Mouse (Mus musculus): ENCODE results near the gene Tada2b. TPM values are rescaled to one million over a fixed set of nuclear protein-coding genes. Genes with fewer than 3 reads are reported as not detected.

The Tada2b gene
- polyA plus RNA-seq, 1 experiment from 2014 or later, result 3.7 TPM

- H3K9me3 ChIP-seq (ENCODE audit: control insufficient read depth, low read length), result no peaks in the 10 kb centered on the region
- WGBS, result 78% methylated on average over 5 of the region's 5 CpGs
- H3K27ac ChIP-seq (ENCODE audit: low read depth, low read length), result no peak overlapping the region
- ATAC-seq (ENCODE audit: low FRiP score) (peak; percentile 59; the same call in 1 of the 2 replicates), DNase-seq (ENCODE audit: low spot score, missing footprints) (peak; percentile 95)
- peaks cover 2% of the 10 kb centered on the region; the same call in 1 of the 2 replicates for H3K4me1 ChIP-seq (ENCODE audit: control insufficient read depth, insufficient read depth, low read length)
- H3K4me2 ChIP-seq, result no peak overlapping the region
- peaks cover 12% of the 10 kb centered on the region; the same call in 1 of the 2 replicates for H3K36me3 ChIP-seq (ENCODE audit: control insufficient read depth, insufficient read depth, low read length)
- H3K4me3 ChIP-seq (ENCODE audit: low read depth, low read length), result no peak overlapping the region
- no peaks in the 10 kb centered on the region for H3K27me3 ChIP-seq (ENCODE audit: control insufficient read depth, insufficient read depth, low read length)
- H3K9ac ChIP-seq (ENCODE audit: low read length), result no peak overlapping the region
These were observed 9.8 kb downstream of the Tada2b start for GRCm38 (mm10) chr5:36474283-36474682.

GRCm38 (mm10) chr5:36472876-36473655, 11.0 kb downstream of the Tada2b start:
- Histone ChIP-seq H3K4me3 (ENCODE audit: low read depth, low read length) (no peak overlapping the region), H3K9me3 (ENCODE audit: control insufficient read depth, low read length) (no peaks in the 10 kb centered on the region), H3K4me1 (ENCODE audit: control insufficient read depth, insufficient read depth, low read length) (no peaks in the 10 kb centered on the region), H3K27me3 (ENCODE audit: control insufficient read depth, insufficient read depth, low read length) (no peaks in the 10 kb centered on the region), H3K9ac (ENCODE audit: low read length) (no peak overlapping the region), H3K4me2 (no peak overlapping the region), H3K27ac (ENCODE audit: low read depth, low read length) (no peak overlapping the region), H3K36me3 (ENCODE audit: control insufficient read depth, insufficient read depth, low read length) (peaks cover 12% of the 10 kb centered on the region; the same call in 1 of the 2 replicates)
- 88% methylated on average over 4 of the region's 4 CpGs for WGBS
- no peak for ATAC-seq (ENCODE audit: low FRiP score)
- no peak for DNase-seq (ENCODE audit: low spot score, missing footprints)

- no peak for ATAC-seq (ENCODE audit: low FRiP score)
- no peak overlapping the region for H3K4me3 ChIP-seq (ENCODE audit: low read depth, low read length)
- H3K36me3 ChIP-seq (ENCODE audit: control insufficient read depth, insufficient read depth, low read length), result peaks cover 12% of the 10 kb centered on the region; the same call in 1 of the 2 replicates
- no peaks in the 10 kb centered on the region for H3K27me3 ChIP-seq (ENCODE audit: control insufficient read depth, insufficient read depth, low read length)
- H3K9ac ChIP-seq (ENCODE audit: low read length), result no peak overlapping the region
- no peaks in the 10 kb centered on the region; the same call in 1 of the 2 replicates for H3K4me1 ChIP-seq (ENCODE audit: control insufficient read depth, insufficient read depth, low read length)
- 93% methylated on average over 8 of the region's 8 CpGs for WGBS
- DNase-seq (ENCODE audit: low spot score, missing footprints), result no peak
- no peak overlapping the region for H3K27ac ChIP-seq (ENCODE audit: low read depth, low read length)
- H3K4me2 ChIP-seq, result no peak overlapping the region
- no peaks in the 10 kb centered on the region for H3K9me3 ChIP-seq (ENCODE audit: control insufficient read depth, low read length)
These were observed 12.9 kb downstream of the Tada2b start for GRCm38 (mm10) chr5:36471206-36471605.

GRCm38 (mm10) chr5:36465889-36466288, 18.2 kb downstream of the Tada2b start:
- peak overlapping the region; percentile 80 for H3K9ac ChIP-seq (ENCODE audit: low read length)
- no peak overlapping the region for H3K27ac ChIP-seq (ENCODE audit: low read depth, low read length)
- H3K36me3 ChIP-seq (ENCODE audit: control insufficient read depth, insufficient read depth, low read length), result peaks cover 3% of the 10 kb centered on the region; the same call in 1 of the 2 replicates
- no peak for DNase-seq (ENCODE audit: low spot score, missing footprints)
- no peaks in the 10 kb centered on the region for H3K27me3 ChIP-seq (ENCODE audit: control insufficient read depth, insufficient read depth, low read length)
- H3K4me3 ChIP-seq (ENCODE audit: low read depth, low read length), result peak overlapping the region; percentile 85
- WGBS, result 37% methylated on average over 8 of the region's 8 CpGs
- H3K9me3 ChIP-seq (ENCODE audit: control insufficient read depth, low read length), result no peaks in the 10 kb centered on the region
- ATAC-seq (ENCODE audit: low FRiP score), result no peak
- H3K4me1 ChIP-seq (ENCODE audit: control insufficient read depth, insufficient read depth, low read length), result peaks cover 21% of the 10 kb centered on the region
- peak overlapping the region; percentile 94 for H3K4me2 ChIP-seq

GRCm38 (mm10) chr5:36464709-36465661, 19.1 kb downstream of the Tada2b start, which contains the start of gene Grpel1:
Grpel1 (plus strand) TSS chr5:36464998.
- Histone ChIP-seq H3K27me3 (ENCODE audit: control insufficient read depth, insufficient read depth, low read length) (no peaks in the 10 kb centered on the region), H3K9ac (ENCODE audit: low read length) (peak within 1 kb of the TSS; percentile 80), H3K4me1 (ENCODE audit: control insufficient read depth, insufficient read depth, low read length) (peaks cover 21% of the 10 kb centered on the region), H3K4me2 (peak within 1 kb of the TSS; percentile 94), H3K9me3 (ENCODE audit: control insufficient read depth, low read length) (no peaks in the 10 kb centered on the region), H3K36me3 (ENCODE audit: control insufficient read depth, insufficient read depth, low read length) (peaks cover 3% of the 10 kb centered on the region; the same call in 1 of the 2 replicates), H3K27ac (ENCODE audit: low read depth, low read length) (no peak within 1 kb of the TSS), H3K4me3 (ENCODE audit: low read depth, low read length) (peak within 1 kb of the TSS; percentile 85)
- ATAC-seq (ENCODE audit: low FRiP score) (peak; percentile 94), DNase-seq (ENCODE audit: low spot score, missing footprints) (peak; percentile 100)
- under 1% methylated on average over 68 of the region's 68 CpGs for WGBS

GRCm38 (mm10) chr5:36463391-36463790, 20.7 kb downstream of the Tada2b start:
- no peaks in the 10 kb centered on the region for H3K36me3 ChIP-seq (ENCODE audit: control insufficient read depth, insufficient read depth, low read length)

GRCm38 (mm10) chr5:36462810-36463209, 21.3 kb downstream of the Tada2b start:
- DNase-seq (ENCODE audit: low spot score, missing footprints), result peak; percentile 98
- no peak overlapping the region for H3K4me2 ChIP-seq
- ATAC-seq (ENCODE audit: low FRiP score), result no peak
- no peaks in the 10 kb centered on the region for H3K9me3 ChIP-seq (ENCODE audit: control insufficient read depth, low read length)
- H3K27ac ChIP-seq (ENCODE audit: low read depth, low read length), result no peak overlapping the region
- no peak overlapping the region for H3K4me3 ChIP-seq (ENCODE audit: low read depth, low read length)
- H3K36me3 ChIP-seq (ENCODE audit: control insufficient read depth, insufficient read depth, low read length), result no peaks in the 10 kb centered on the region
- no peaks in the 10 kb centered on the region for H3K27me3 ChIP-seq (ENCODE audit: control insufficient read depth, insufficient read depth, low read length)
- H3K4me1 ChIP-seq (ENCODE audit: control insufficient read depth, insufficient read depth, low read length), result peaks cover 21% of the 10 kb centered on the region
- no peak overlapping the region for H3K9ac ChIP-seq (ENCODE audit: low read length)
- 26% methylated on average over 7 of the region's 7 CpGs for WGBS

More at GRCm38 (mm10) chr5:36463391-36463790, 20.7 kb downstream of the Tada2b start:
- Histone ChIP-seq H3K9me3 (ENCODE audit: control insufficient read depth, low read length) (no peaks in the 10 kb centered on the region), H3K9ac (ENCODE audit: low read length) (no peak overlapping the region), H3K4me2 (peak overlapping the region; percentile 51; the same call in 1 of the 2 replicates), H3K27me3 (ENCODE audit: control insufficient read depth, insufficient read depth, low read length) (no peaks in the 10 kb centered on the region), H3K4me1 (ENCODE audit: control insufficient read depth, insufficient read depth, low read length) (peaks cover 21% of the 10 kb centered on the region), H3K27ac (ENCODE audit: low read depth, low read length) (no peak overlapping the region), H3K4me3 (ENCODE audit: low read depth, low read length) (no peak overlapping the region)
- 17% methylated on average over 5 of the region's 5 CpGs for WGBS
- ATAC-seq (ENCODE audit: low FRiP score) (no peak), DNase-seq (ENCODE audit: low spot score, missing footprints) (no peak)

- no peak for ATAC-seq (ENCODE audit: low FRiP score)
- Histone ChIP-seq H3K4me2 (no peak overlapping the region), H3K27me3 (ENCODE audit: control insufficient read depth, insufficient read depth, low read length) (no peaks in the 10 kb centered on the region), H3K36me3 (ENCODE audit: control insufficient read depth, insufficient read depth, low read length) (no peaks in the 10 kb centered on the region), H3K27ac (ENCODE audit: low read depth, low read length) (no peak overlapping the region), H3K9me3 (ENCODE audit: control insufficient read depth, low read length) (no peaks in the 10 kb centered on the region), H3K4me3 (ENCODE audit: low read depth, low read length) (no peak overlapping the region), H3K9ac (ENCODE audit: low read length) (no peak overlapping the region), H3K4me1 (ENCODE audit: control insufficient read depth, insufficient read depth, low read length) (peaks cover 21% of the 10 kb centered on the region)
- DNase-seq (ENCODE audit: low spot score, missing footprints), result peak; percentile 53
- 65% methylated on average over 2 of the region's 2 CpGs for WGBS
These were observed 22.9 kb downstream of the Tada2b start for GRCm38 (mm10) chr5:36461231-36461630.
